Mouse (Mus musculus): Measurements from ENCODE around the gene Ngdn.
A peak's percentile ranks its signal among the peaks of the same experiment; 100 is the strongest.
"Not testable (repeated sequence)": the region's sequence is repeated elsewhere in the genome, so short reads cannot be mapped to it uniquely, and the experiment has no call there.

Gene Ngdn

DNA sequence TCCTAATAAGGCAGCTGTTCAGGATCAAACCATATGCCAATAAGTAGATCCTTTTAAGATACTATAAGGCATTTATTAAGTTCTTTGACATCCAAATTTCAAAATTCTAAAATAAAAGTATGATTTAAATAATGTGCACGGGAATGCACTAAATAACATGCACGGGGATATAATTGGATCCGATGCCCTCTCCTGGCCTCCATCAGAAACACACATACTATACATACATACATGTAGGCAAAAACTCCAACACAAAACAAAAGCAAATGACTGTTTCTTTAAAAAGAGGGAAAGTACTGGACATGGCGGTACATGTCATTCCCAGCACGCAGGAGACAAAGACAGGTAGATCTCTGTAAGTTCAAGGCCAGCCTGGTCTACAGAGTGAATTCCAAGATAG lies 15.4 kb upstream of the Ngdn start:
- not testable (repeated sequence) for DNase-seq (ENCODE audit: low read depth)

DNA sequence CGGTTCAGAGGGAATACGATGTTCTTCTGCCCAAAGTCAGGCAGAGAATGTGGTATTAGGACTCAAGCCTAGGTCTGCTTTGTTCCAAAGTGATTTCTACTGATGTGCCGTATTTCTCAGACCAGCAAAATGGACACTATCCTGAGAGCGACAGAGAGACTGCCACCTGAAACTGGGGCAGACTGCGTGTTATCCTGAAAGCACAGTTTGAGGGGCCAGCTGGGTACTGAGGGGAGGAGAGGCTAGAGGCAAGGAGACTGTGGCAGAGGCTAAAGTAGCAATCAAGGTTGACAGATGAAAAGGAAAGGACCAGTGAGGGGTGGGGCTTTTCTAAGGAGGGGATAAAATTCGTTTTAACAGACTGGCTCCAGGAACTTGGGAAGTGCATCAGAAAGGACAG lies 14.4 kb upstream of the Ngdn start:
- DNase-seq (ENCODE audit: low read depth) = no peak

DNA sequence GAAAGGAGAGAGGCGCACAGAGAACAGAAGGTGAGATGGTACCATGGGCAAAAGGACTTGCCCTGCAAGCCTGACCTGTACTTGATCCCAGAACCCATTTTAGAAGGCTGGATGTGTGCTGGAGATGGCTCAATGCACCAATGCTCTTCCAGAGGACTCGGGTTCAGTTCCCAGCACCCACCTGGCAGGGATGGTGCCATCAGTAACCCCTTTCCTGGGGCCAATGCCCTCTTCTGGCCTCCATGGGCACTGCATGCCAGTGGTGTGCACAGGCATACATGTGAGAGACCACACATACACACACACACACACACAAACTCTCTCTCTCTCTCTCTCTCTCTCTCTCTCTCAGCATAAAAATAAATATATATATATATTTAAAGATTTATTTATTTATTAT lies 13.8 kb upstream of the Ngdn start:
- no peak for DNase-seq (ENCODE audit: low read depth)

DNA sequence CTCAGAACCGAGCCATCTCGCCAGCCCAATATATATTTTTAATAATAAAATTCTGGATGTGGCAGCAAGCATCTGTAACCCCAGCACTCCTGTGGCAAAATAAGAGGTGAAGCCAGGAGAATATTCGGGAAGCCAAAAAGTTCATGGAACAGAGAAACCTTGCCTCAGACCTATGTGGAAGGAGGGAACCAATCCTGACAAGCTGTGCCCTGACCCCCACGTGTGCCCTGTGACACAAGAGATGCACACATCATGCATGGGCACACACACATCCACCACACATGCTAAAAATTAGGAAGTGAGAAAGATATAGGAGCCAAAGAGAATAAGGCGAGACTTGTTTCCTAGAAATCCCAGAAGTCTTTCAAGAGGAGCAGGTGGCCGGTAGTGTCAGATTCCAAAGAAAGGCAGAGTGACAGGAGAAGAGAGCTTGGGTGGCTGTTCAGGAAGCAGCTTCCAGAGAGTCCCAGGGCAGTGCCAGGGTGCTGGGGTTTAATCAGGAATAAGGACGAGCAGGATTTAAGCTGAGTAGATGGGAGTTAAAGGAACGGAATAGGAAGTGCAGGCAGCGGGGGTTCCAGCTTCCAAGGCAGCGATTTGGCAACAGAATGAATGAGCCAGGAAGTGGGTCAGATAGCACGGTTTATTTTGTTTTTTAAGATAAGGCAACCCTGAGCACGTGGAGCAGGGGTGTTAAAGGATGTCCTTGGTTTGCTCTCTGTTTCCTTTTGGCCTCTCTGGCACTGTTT lies 13.1 kb upstream of the Ngdn start:
- no peak for DNase-seq (ENCODE audit: low read depth)

DNA sequence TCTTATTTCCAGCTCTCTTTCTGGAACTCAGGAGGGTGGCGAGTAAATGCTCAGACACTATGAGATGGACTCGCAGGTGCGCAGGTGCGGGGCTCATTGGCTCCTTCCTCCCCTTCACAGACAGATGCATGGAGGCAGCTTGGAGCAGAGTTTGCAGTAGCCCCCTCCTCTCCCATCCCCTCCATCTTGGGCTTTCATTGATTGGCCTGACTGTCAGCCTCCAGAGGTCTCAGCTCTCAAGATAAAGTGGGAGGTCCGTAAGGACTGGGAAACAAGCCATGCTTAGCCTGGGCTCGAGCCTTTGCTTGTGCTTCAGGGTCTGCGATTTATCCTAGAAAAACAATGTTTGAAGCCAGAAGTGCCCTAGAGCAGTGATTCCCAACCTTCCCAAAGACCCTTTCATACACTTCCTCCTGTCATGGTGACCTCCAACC lies 12.6 kb upstream of the Ngdn start:
- no peak for DNase-seq (ENCODE audit: low read depth)

DNA sequence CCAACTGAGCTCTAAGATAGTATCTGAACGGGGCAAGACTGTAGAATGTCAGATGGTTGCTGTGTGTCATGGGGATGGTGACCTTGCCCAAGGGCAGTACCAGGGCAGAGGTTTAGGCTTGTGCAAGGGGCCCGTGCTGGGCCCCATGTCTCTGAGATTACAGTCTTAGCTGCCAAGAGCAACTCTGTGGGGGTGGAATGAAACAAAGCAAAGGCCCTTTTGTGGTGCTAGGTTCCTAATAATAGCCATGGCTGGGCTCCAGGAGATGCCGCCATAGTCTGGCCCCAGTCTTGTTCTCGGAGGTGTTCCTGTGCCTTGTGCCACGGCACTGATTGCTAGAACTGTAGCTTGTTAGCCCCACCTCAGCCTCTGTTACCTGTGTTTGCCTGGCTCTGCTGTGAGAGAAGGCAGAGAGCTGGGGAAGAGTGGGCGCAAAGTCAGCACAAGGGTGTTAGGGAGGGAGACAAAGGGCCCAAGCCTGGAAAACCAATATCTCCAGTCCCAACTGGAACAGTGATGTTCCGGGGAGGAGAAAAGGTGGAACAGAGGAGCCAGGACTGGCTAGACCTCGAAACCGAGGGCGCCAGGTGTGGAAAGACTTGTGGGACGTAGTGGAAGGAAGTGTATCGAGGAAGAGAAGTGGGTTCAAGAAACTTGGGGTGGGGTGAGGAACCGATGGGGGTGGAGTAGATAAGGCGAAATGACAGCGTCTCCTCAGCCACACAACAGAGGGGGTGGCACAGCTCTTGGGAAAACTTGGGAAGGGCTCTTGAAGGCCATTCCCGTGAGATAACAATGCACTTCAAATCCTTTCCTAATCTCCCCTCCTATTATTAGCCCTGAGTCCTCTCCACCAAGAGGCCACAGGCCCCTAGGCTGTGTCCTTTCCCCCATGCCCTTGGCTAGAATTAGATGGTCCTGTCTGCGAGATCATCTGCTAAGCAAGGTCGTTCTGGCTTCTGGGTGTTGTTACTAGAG lies 11.1 kb upstream of the Ngdn start:
- DNase-seq (ENCODE audit: low read depth) = no peak

DNA sequence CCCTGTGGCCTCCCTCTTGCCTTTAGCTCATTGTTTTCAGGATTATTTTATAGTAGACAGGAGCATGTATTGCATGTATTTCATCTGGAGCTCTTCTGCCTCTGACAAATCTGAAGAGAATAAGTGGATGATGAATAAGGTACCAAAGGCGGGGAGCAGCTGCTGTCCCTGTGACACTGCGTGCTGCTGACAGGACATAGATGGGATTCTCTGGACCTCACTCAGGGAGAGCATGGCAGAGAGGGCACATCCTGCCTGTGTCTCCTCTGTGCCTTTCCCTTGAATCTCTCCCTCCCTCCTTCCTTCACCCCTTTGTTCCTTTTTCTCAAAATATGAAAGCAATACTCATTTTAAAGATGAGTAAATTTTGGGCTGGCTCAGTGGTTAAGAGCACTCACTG lies 9.7 kb upstream of the Ngdn start:
- no peak for DNase-seq (ENCODE audit: low read depth)

DNA sequence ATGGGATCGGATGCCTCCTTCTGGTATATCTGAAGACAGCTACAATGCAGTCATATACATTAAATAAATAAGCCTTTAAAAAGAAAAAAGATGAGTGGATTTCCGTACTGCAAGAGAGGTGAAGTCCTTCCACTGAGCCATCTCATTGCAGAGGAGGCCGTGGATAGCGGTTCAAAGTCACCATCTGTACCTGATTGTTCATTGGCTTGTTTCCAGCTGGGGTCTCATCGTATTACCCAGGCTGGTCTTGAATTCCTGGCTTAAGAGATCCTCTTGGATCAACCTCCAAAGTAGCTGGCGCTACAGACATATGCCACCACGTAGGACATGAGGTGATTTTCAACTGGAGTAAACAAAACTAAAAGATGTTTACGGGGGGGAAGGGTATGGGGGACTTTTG lies 9.3 kb upstream of the Ngdn start:
- DNase-seq (ENCODE audit: low read depth) = no peak

DNA sequence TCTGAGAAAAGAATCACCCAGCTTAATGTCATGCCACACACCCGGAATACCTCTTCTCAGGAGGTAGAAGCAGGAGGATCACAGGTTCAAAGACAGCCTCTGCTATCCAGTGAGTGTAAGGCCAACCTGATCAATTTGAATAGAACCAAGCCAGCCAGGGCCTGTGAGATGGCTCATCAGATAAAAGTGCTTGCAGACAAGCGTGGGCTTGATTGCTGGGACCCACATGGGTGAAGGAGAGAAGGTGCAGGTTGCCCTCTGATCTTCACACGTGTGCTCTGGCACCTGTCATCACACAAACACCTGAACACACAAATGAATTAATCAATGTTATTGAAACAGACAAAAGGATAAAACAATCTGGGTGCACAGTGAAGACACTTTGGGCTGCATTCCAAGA lies 8.7 kb upstream of the Ngdn start:
- no peak for DNase-seq (ENCODE audit: low read depth)

DNA sequence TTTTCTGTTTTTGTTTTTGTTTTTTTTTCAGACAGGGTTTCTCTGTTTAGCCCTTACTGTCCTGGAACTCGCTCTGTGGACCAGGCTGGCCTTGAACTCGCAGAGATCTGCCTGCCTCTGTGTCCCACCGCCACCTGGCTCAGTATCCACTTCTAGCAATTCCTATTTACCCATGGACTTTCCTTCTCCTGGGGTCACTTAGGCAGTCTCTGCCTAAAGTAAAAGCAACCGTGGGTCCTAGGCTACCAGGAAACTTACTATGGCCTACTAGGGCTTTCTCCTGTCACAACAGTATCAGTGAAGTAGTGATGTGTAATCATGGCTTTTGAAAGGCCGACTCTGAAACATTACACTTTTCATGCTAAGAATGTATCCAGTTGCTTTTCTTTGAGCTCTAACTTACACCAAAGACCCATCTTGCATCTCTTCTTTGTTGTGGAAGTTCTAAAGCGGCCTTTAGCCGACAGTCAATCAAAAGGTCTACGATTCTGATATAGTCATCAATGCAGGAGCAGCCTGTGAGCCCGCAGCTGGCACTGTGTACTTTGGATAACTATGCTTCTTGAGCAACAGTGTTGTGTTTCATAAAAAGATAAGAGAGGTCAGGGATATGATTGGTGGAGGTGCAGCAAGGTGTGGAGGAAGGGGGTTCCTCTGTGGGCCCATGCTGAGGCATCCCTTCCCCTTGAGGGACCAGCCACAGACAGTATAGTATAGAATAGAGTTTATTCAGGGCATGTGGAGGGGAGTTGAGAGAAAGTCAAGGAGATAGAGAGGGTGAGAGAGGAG lies 7.9 kb upstream of the Ngdn start:
- no peak for DNase-seq (ENCODE audit: low read depth)

DNA sequence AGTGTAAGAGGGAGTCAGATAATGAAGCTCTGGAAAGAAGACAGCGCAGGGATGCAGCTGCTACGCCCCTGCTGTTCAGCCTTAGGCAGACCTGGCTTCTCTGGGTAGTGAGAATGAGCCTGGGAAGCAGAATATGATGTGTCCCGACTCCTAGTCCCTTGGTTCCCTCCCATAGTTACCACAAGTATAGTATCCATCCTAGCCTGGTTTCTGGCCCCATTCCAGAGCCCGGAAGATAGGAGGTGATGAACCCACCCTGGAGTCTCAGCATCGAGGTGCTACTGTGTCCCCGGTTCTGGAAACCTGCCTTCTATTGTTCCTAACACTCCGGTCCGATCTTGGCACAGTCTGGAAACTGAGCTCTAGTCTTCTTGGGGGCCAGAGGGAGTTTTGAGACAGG lies 6.8 kb upstream of the Ngdn start:
- DNase-seq (ENCODE audit: low read depth) = no peak

DNA sequence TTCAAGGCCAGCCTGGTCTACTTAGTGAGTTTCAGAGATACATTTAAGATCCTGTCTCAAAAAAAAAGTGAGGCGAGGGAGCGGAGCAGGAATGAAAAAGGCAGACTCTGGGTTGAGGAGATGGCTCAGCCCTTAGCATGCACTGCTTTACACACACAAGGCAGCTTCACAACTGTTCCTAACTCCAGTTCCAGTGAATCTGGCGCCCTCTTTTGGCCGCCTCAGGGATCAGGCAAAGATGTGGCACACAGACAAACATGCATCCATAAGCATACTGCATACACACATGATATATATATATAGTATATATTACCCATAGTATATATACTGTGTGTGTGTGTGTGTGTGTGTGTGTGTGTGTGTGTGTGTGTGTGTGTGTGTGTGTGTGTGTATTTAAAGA lies 4.1 kb upstream of the Ngdn start:
- peak; percentile 35 for DNase-seq (ENCODE audit: low read depth)

DNA sequence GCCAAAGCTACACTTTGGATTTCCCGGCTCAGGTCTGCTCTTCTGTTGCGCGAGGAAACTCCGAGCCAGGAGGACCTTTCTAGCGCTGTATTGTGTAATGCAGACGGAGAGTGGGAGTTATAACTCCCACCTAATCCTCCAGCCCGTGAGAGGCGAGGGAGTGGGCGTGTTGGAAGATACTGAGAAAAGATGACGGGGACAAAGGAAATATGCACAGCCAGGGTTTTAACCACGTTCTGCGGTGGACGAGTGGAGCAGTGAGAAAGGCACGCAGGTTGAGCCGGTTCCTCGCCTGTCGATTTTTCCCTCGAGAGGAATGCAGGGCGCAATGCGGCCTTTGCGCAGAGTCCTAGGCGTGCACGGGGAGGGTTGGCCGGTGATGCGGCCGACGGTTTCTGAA lies 663 bp upstream of the Ngdn start:
- peak; percentile 26 for DNase-seq (ENCODE audit: low read depth)

DNA sequence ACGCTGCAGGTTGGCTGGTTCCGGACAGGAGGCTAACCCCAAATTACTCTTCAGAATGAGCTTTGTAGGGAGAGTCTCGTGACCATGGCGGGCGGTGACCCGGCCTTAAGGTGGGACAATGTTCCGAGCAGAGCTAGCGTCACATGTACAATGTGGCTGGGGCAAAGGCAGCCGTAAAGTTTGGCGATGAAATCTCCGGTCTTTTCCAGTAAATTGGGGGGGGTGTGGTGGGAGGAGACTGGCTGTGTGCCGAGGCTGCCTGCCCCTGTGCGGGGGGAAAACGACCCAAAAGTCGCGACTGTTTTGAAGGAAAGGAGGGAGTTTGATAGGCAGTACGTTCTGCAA lies 485 bp downstream of the Ngdn start:
- peak; percentile 23 for DNase-seq (ENCODE audit: low read depth)

DNA sequence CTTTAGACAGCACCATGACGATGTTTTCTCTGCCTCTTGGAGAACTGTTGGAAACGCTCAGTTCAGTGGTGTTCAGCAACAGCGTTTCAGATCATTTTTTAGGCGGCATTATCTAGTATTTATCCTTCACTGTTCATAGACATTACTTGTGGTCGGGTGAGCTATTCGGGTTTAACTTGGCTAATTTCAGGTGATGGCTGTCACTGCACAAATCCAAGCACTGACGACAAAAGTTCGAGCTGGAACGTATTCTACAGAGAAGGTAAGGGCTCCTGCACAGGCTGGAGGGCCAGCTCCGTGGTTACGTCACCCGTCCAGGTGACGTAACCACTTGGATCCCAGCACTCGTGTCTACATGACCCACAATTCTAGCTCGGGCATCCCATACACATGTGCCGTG lies 1.6 kb downstream of the Ngdn start:
- no peak for DNase-seq (ENCODE audit: low read depth)

DNA sequence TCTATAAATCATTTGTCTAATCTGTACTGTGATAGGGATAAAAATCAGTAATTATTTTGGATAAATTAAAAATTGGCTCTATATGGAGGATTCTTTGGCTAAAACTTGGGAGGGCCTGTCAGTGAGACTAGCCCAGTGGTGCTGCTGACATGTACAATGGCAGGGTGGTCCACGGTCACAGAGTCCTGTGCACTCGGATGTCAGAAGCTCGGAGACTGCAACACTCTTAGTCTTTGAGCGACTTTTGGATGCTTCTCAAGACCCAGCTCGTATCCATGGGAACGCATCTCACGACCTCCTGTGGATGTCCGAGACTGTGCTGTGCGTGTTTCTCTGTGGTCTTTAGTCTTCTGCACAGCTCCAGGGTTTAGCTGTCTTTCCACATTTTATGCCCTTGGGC lies 5.1 kb downstream of the Ngdn start:
- DNase-seq (ENCODE audit: low read depth) = no peak

DNA sequence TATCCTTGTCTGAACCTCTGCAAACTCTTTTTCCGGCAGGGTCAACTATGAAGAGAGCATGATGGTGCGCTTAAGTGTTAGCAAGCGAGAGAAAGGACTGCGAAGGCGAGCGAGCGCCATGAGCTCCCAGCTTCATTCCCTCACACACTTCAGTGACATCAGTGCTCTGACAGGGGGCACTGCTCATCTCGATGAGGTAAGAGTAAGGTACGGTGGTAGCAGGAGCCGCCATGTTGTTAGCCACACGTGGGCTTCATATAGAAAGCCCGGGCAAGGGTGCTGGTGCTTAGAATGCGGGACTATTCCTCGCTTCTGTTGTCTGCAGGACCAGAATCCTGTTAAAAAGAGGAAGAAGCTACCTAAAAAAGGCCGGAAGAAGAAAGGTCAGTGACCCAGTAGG lies 7.8 kb downstream of the Ngdn start:
- no peak for DNase-seq (ENCODE audit: low read depth)

DNA sequence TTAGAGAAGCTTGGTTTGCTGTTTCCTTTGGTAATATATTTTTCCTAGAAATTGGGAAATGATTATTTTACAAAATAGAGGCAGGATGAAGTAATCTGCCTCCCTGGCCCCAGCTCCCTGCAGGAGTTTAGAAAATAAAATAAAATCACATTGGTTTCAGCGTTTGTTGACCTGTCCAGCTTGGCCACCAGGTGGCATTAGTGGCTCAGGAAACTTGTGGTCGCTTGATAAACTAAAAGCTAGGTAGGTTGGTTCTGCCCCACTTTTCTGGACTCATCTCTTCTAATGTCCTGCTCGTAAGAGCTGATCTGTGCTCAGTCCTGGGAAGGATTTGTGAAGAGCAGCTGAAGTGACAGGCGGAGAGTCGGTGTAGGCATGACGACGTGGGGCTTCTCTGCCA lies 9.0 kb downstream of the Ngdn start:
- peak; percentile 35 for DNase-seq (ENCODE audit: low read depth)

DNA sequence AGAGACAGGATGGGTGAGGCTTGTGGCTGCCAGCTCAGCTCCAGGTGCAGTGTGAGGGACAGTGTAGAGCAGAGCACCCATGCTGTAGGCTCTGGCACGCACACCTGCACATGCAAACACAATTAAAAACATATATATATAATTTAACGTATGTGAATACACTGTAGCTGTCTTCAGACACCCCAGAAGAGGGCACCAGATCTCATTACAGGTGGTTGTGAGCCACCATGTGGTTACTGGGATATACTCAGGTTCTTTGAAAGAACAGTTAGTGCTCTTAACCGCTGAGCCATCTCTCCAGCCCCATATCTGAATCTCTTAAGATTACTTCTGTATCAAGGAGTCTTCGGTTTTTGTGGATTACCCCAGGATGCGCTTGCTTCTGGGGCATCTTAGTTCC lies 10.3 kb downstream of the Ngdn start:
- no peak for DNase-seq (ENCODE audit: low read depth)

DNA sequence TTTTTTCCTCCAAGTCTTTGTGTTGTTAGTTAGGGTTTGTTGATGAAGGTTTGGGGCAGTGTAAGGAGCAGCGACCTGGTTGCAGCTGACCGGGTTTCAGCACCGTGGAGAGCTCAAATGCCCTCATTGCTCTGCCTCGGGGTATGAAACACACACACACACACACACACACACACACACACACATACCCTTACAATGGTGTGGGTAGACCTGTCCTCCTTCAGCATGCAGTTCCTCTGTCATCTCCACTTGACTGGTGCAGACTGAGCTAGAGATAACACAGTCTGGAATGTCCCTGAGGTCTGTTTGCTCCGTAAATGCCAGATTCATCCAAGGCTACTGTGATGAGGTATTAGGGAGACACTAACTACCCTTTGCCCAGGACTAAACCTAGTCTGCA lies 12.0 kb downstream of the Ngdn start:
- DNase-seq (ENCODE audit: low read depth) = no peak

DNA sequence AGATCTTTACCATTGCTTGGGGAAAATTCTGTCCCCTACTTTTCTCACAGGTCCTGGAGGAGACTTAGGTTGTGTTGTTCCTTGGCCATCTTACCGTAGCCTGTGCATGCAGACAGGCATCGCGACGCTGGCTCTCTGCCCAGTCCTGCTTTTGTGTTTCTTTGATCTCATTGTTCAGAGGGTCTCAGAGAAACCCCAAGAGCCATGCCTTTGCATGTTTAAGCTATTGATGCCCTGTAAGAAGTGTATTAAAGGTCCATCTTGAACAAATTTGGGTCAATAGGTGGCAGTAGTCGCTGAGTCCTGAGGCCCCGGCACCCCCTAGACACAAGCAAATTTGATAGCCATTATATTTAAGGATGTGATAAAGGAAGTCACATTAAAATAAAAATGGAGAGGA lies 12.4 kb downstream of the Ngdn start:
- DNase-seq (ENCODE audit: low read depth) = no peak

DNA sequence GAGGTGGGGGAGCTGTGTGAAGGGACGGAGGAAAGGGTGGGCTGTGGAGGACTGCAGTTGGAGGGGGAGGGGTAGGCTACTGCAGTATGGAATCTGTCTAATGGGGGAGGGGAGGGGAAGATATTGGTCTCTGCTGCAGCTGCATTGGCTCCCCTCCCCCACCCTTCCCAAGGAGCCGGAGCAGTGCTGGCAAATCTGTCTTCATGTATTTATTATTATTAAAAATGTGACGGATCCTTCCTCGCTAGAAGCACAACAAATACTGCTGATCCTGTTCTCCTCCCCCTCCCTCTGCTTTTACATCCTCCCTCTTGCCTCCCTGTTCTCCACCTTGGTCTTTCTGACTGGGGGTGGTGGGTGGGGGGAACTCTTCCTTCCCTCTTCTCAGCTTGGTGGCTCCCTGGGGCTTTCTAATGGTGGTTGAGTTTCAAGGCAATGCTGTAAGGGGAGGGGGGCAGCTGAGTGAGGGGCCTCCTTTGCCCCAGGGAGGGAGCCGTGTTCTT lies 13.1 kb downstream of the Ngdn start:
- DNase-seq (ENCODE audit: low read depth) = no peak
